Mouse (Mus musculus) C2C12 (cell line): Measurements from ENCODE around the gene Dcps. TPM values are rescaled to one million over a fixed set of nuclear protein-coding genes. Genes with fewer than 3 reads are reported as not detected.
A peak's percentile ranks its signal among the peaks of the same experiment; 100 is the strongest.

Experiments used
- H3K27me3 ChIP-seq: one replicate; pipeline ENCODE4 v1.6.1; 2011; ENCODE audit not compliant: control insufficient read depth, insufficient read depth, insufficient read length
- H3K36me3 ChIP-seq: one replicate; pipeline ENCODE4 v1.6.1; 2011; ENCODE audit not compliant: control insufficient read depth, insufficient read depth
- H3K4me3 ChIP-seq: one replicate; pipeline ENCODE4 v1.5.1; 2011; ENCODE audit warnings: mild to moderate bottlenecking, control low read depth; ENCODE audit not compliant: poor library complexity, insufficient read depth, severe bottlenecking
- H3K79me2 ChIP-seq: one replicate; pipeline ENCODE4 v1.6.1; 2011; ENCODE audit not compliant: control insufficient read depth, insufficient read depth
- H3K79me3 ChIP-seq: one replicate; pipeline ENCODE4 v1.6.1; 2011; ENCODE audit warnings: low read depth, control low read depth
- H3ac ChIP-seq: one replicate; pipeline ENCODE3; 2011; ENCODE audit warnings: low read depth; ENCODE audit not compliant: control insufficient read depth, insufficient read length
- CEBPB ChIP-seq: IDR thresholded peaks from one replicate; pipeline ENCODE4 v1.6.1; 2011; ENCODE audit warnings: low read depth, mild to moderate bottlenecking, control low read depth, moderate library complexity
- CTCF ChIP-seq: IDR thresholded peaks from one replicate; pipeline ENCODE4 v1.5.1; 2011; ENCODE audit not compliant: control insufficient read depth, insufficient read depth, insufficient read length
- FOSL1 ChIP-seq: IDR thresholded peaks from one replicate; pipeline ENCODE4 v1.8.0; 2011; ENCODE audit warnings: mild to moderate bottlenecking, low read length; ENCODE audit not compliant: poor library complexity, insufficient read depth, severe bottlenecking
- MAX ChIP-seq: IDR thresholded peaks from one replicate; pipeline ENCODE4 v1.6.1; 2011; ENCODE audit warnings: mild to moderate bottlenecking, control low read depth
- MYOD1 ChIP-seq: IDR thresholded peaks from one replicate; pipeline ENCODE4 v1.6.1; 2011; ENCODE audit warnings: low read depth; ENCODE audit not compliant: control insufficient read depth, insufficient read length
- MYOG ChIP-seq: IDR thresholded peaks from one replicate; pipeline ENCODE4 v1.6.1; 2011; ENCODE audit not compliant: control insufficient read depth, insufficient read length; ENCODE audit errors: extremely low read depth
- USF1 ChIP-seq: IDR thresholded peaks from one replicate; pipeline ENCODE4 v1.6.1; 2011; ENCODE audit warnings: low read depth, mild to moderate bottlenecking, control low read depth, moderate library complexity
- polyA plus RNA-seq: library from polyadenylated mRNA; unstranded; fragments of >200 nt; fragmentation: generic; extraction: Trizol; gene quantifications from one replicate; pipeline ENCODE4 v1.2.1, GENCODE M21; 2012; ENCODE audit warnings: missing spikeins

Gene Dcps
- polyA plus RNA-seq, 1 experiment: 74.7 TPM

GRCm38 (mm10) chr9:35105884-35106880, 69.7 kb downstream of the Dcps start:
- Histone ChIP-seq H3K79me2 (peaks cover 93% of the 10 kb centered on the region), H3ac (no peak overlapping the region), H3K4me3 (no peak overlapping the region), H3K27me3 (no peaks in the 10 kb centered on the region), H3K36me3 (peaks cover 10% of the 10 kb centered on the region), H3K79me3 (peaks cover 50% of the 10 kb centered on the region)
- TF ChIP-seq MYOG: no peak
- TF ChIP-seq USF1: no peak
- TF ChIP-seq FOSL1: no peak
- no peak for TF ChIP-seq CEBPB

DNA sequence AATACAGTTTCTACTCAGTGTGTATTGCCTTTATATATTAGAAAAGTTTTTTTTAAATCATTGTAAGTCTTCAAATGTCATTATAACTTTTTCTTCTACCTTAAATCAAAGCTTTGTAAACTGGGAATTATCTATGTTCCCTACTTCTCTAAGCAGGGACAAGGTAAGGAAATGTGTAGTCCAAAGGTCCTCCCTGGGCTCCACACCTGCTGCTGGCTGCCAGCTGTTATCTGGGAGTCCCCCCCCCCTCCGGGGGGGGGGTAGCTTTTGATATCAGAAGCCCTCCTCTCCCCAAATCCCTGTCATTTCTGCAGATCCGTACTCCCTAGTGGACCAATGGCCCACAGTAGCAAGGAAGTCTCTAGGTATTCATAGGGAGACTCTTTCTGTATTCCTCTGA, 70.4 kb downstream of the Dcps start:
- peaks cover 49% of the 10 kb centered on the region for H3K79me3 ChIP-seq
- TF ChIP-seq MAX (no peak), USF1 (no peak), CEBPB (no peak), MYOD1 (no peak), MYOG (no peak), CTCF (no peak), FOSL1 (no peak)
- H3K79me2 ChIP-seq: peaks cover 93% of the 10 kb centered on the region
- no peaks in the 10 kb centered on the region for H3K27me3 ChIP-seq
- H3K4me3 ChIP-seq: no peak overlapping the region
- peaks cover 10% of the 10 kb centered on the region for H3K36me3 ChIP-seq
- H3ac ChIP-seq: no peak overlapping the region

GRCm38 (mm10) chr9:35104711-35105110, 71.2 kb downstream of the Dcps start:
- Histone ChIP-seq H3K36me3 (peaks cover 10% of the 10 kb centered on the region), H3K79me3 (peaks cover 44% of the 10 kb centered on the region), H3K27me3 (no peaks in the 10 kb centered on the region), H3ac (no peak overlapping the region), H3K79me2 (peaks cover 92% of the 10 kb centered on the region), H3K4me3 (no peak overlapping the region)
- TF ChIP-seq MYOD1 (no peak), CTCF (no peak), USF1 (no peak), MAX (no peak), CEBPB (no peak), FOSL1 (no peak), MYOG (no peak)

- Histone ChIP-seq H3K4me3 (peak overlapping the region; percentile 6), H3K36me3 (peaks cover 9% of the 10 kb centered on the region), H3K79me3 (peaks cover 41% of the 10 kb centered on the region), H3K79me2 (peaks cover 93% of the 10 kb centered on the region), H3K27me3 (no peaks in the 10 kb centered on the region), H3ac (no peak overlapping the region)
- TF ChIP-seq MYOD1: peak; percentile 29
- no peak for TF ChIP-seq CEBPB
Observed at GRCm38 (mm10) chr9:35098762-35099161, 77.1 kb downstream of the Dcps start.

- Histone ChIP-seq H3K4me3 (no peak overlapping the region), H3K79me3 (peaks cover 41% of the 10 kb centered on the region), H3K79me2 (peaks cover 85% of the 10 kb centered on the region), H3K36me3 (peaks cover under 1% of the 10 kb centered on the region), H3ac (no peak overlapping the region), H3K27me3 (no peaks in the 10 kb centered on the region)
- TF ChIP-seq MYOD1: no peak
Observed at GRCm38 (mm10) chr9:35097901-35098300, 78.0 kb downstream of the Dcps start.

GRCm38 (mm10) chr9:35095726-35096125, 80.1 kb downstream of the Dcps start:
- H3K36me3 ChIP-seq: no peaks in the 10 kb centered on the region
- H3K79me2 ChIP-seq: peaks cover 63% of the 10 kb centered on the region
- no peak overlapping the region for H3K4me3 ChIP-seq
- H3K27me3 ChIP-seq: no peaks in the 10 kb centered on the region
- no peak overlapping the region for H3ac ChIP-seq
- TF ChIP-seq USF1: no peak
- no peak for TF ChIP-seq MAX
- TF ChIP-seq MYOG: no peak
- TF ChIP-seq CTCF: no peak
- no peak for TF ChIP-seq CEBPB
- no peak for TF ChIP-seq FOSL1
- no peak for TF ChIP-seq MYOD1
- peaks cover 36% of the 10 kb centered on the region for H3K79me3 ChIP-seq
